Mouse (Mus musculus): ENCODE measurements at regions not wholly inside any gene's neighbourhood (a gene's known extent, or its start where the extent isn't known, plus 50 kb on each side); places are given as distances from the start of the nearest gene placed in this dataset.

DNA sequence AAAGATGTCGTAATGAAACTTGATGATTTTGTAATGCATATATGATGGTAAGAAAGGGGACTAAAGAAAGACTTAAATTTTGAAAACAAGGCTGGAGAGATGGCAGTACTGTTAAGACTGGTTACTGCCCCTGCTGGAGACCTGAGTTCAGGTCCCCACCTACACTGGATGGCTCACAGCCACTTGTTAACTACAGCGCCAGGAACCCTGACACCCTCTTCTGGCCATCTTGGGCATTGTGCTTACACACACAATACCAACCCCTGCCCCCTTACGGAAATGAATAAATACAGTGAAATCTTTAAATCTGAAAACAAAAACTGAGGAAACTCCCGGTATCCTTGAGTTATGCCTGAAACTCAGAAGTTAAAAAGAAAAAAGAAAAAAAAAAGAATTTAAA is 131.7 kb upstream of the Dynlrb2 start:
- Histone ChIP-seq H3K27me3 (ENCODE audit: control insufficient read depth in 1 of 2, insufficient read depth in 2 of 2, low read length in 2 of 2) (no peaks in the 10 kb centered on the region), H3K9ac (ENCODE audit: control insufficient read depth, low read depth, low read length, poor library complexity, severe bottlenecking) (no peak overlapping the region), H3K36me3 (ENCODE audit: control insufficient read depth in 1 of 2, insufficient read depth in 2 of 2, low read length in 2 of 2) (no peaks in the 10 kb centered on the region), H3K4me3 (ENCODE audit: control insufficient read depth in 1 of 2, insufficient read depth in 1 of 2, low read depth in 2 of 2, low read length in 2 of 2) (no peak overlapping the region), H3K79me2 (ENCODE audit: control insufficient read depth, insufficient read depth, low read length, poor library complexity) (no peaks in the 10 kb centered on the region), H3K9me3 (replicated peaks; ENCODE audit: insufficient read depth, low read length) (no peaks in the 10 kb centered on the region), H3K27ac (ENCODE audit: control insufficient read depth, low read depth, low read length) (no peak overlapping the region), H3K4me1 (ENCODE audit: control insufficient read depth in 1 of 2, insufficient read depth in 2 of 2, low read length in 2 of 2) (no peaks in the 10 kb centered on the region)
- no peak for DNase-seq (ENCODE audit: low read depth, low spot score)
- TF ChIP-seq POLR2AphosphoS5 (IDR thresholded peaks at IDR 0.05; ENCODE audit: borderline replicate concordance, low read depth, low read length) (no peak), ELF1 (IDR thresholded peaks at IDR 0.05; ENCODE audit: low read depth, low read length) (no peak), MAFK (IDR thresholded peaks at IDR 0.05; ENCODE audit: borderline replicate concordance, low read depth, low read length) (no peak), USF2 (IDR thresholded peaks at IDR 0.05; ENCODE audit: borderline replicate concordance in 1 of 2, insufficient read depth in 1 of 2, low read depth in 1 of 2, low read length in 2 of 2) (no peak), KAT2A (conservative IDR thresholded peaks at IDR 0.05; ENCODE audit: low read depth, low read length) (no peak), ZMIZ1 (IDR thresholded peaks at IDR 0.05; ENCODE audit: low read depth, low read length) (no peak), CHD1 (IDR thresholded peaks at IDR 0.05; ENCODE audit: low read depth, low read length) (no peak), GABPA (IDR thresholded peaks at IDR 0.05; ENCODE audit: low read depth, low read length) (no peak), HCFC1 (IDR thresholded peaks at IDR 0.05; ENCODE audit: low read depth, low read length) (no peak), RCOR1 (IDR thresholded peaks at IDR 0.05; ENCODE audit: low read depth, low read length) (no peak), ZKSCAN1 (IDR thresholded peaks at IDR 0.05; ENCODE audit: low read depth, low read length) (no peak), MYC (IDR thresholded peaks at IDR 0.05; ENCODE audit: low read depth, low read length) (no peak)

GRCm38 (mm10) chr8:116372574-116372973 is 132.2 kb upstream of the Dynlrb2 start:
- H3K9ac ChIP-seq (ENCODE audit: control insufficient read depth, low read depth, low read length, poor library complexity, severe bottlenecking): no peak overlapping the region
- TF ChIP-seq ZC3H11A (IDR thresholded peaks at IDR 0.05; ENCODE audit: low read depth, low read length) (no peak), MAX (IDR thresholded peaks at IDR 0.05; ENCODE audit: low read length) (no peak), KAT2A (conservative IDR thresholded peaks at IDR 0.05; ENCODE audit: low read depth, low read length) (no peak), USF2 (IDR thresholded peaks at IDR 0.05; ENCODE audit: borderline replicate concordance in 1 of 2, insufficient read depth in 1 of 2, low read depth in 1 of 2, low read length in 2 of 2) (no peak), E2F4 (IDR thresholded peaks at IDR 0.05; ENCODE audit: borderline replicate concordance, low read depth, low read length) (no peak), SMC3 (IDR thresholded peaks at IDR 0.05; ENCODE audit: low read depth, low read length) (no peak), POLR2AphosphoS5 (IDR thresholded peaks at IDR 0.05; ENCODE audit: borderline replicate concordance, low read depth, low read length) (no peak), ETS1 (IDR thresholded peaks at IDR 0.05; ENCODE audit: low read depth, low read length) (no peak), TBP (IDR thresholded peaks at IDR 0.05; ENCODE audit: low read depth, low read length) (no peak), MAZ (IDR thresholded peaks at IDR 0.05; ENCODE audit: low read depth, low read length) (no peak), POLR2AphosphoS2 (IDR thresholded peaks at IDR 0.05; ENCODE audit: low read length) (no peak), MXI1 (IDR thresholded peaks at IDR 0.05; ENCODE audit: low read depth, low read length) (no peak), MYB (IDR thresholded peaks at IDR 0.05; ENCODE audit: low read depth, low read length) (no peak), CHD1 (IDR thresholded peaks at IDR 0.05; ENCODE audit: low read depth, low read length) (no peak), RCOR1 (IDR thresholded peaks at IDR 0.05; ENCODE audit: low read depth, low read length) (no peak), BHLHE40 (IDR thresholded peaks at IDR 0.05; ENCODE audit: borderline replicate concordance, low read depth, low read length) (no peak), POLR2A (IDR thresholded peaks at IDR 0.05; ENCODE audit: control insufficient read depth in 1 of 2, insufficient read depth in 1 of 2, low read depth in 1 of 2, low read length in 2 of 2, poor library complexity in 1 of 2) (no peak), CHD2 (IDR thresholded peaks at IDR 0.05; ENCODE audit: low read length) (no peak)
- H3K4me1 ChIP-seq (ENCODE audit: control insufficient read depth in 1 of 2, insufficient read depth in 2 of 2, low read length in 2 of 2): no peaks in the 10 kb centered on the region
- no peak overlapping the region for H3K4me3 ChIP-seq (ENCODE audit: control insufficient read depth in 1 of 2, insufficient read depth in 1 of 2, low read depth in 2 of 2, low read length in 2 of 2)
- DNase-seq (ENCODE audit: low read depth, low spot score): no peak
- no peaks in the 10 kb centered on the region for H3K36me3 ChIP-seq (ENCODE audit: control insufficient read depth in 1 of 2, insufficient read depth in 2 of 2, low read length in 2 of 2)
- no peak overlapping the region for H3K27ac ChIP-seq (ENCODE audit: control insufficient read depth, low read depth, low read length)
- no peaks in the 10 kb centered on the region for H3K79me2 ChIP-seq (ENCODE audit: control insufficient read depth, insufficient read depth, low read length, poor library complexity)
- H3K27me3 ChIP-seq (ENCODE audit: control insufficient read depth in 1 of 2, insufficient read depth in 2 of 2, low read length in 2 of 2): no peaks in the 10 kb centered on the region
- no peaks in the 10 kb centered on the region for H3K9me3 ChIP-seq (replicated peaks; ENCODE audit: insufficient read depth, low read length)

Measured in MEL (cell line).